In genomic region chr15:3269996-3270645, GRCm38 (mm10) we compare ENCODE assay signal across 8 mouse cellular contexts. TPM values are rescaled to one million over a fixed set of nuclear protein-coding genes. Genes with fewer than 3 reads are reported as not detected.
A peak's percentile ranks its signal among the peaks of the same experiment; 100 is the strongest.
DNase-seq lines count a peak whose midpoint lies in the region; ATAC-seq and TF ChIP-seq lines count a peak whose summit lies in the region.

No protein-coding gene starts in this region.

- H3K4me3 ChIP-seq in spleen, adult 2 months (ENCODE audit: extremely low read depth, insufficient read depth, insufficient read length) = peak overlapping the region; percentile 25; the same call in 1 of the 2 replicates
- no peak overlapping the region for H3K4me3 ChIP-seq in forebrain, embryonic 13.5 days
- H3K4me3 ChIP-seq in kidney, adult 2 months (ENCODE audit: insufficient read depth, low read depth, low read length) = peak overlapping the region; percentile 51; the same call in 1 of the 2 replicates
- peak overlapping the region; percentile 16 for H3K4me3 ChIP-seq in midbrain, embryonic 11.5 days (ENCODE audit: low read depth, low read length)

- no peak for TF ChIP-seq CTCF in spleen, adult 2 months (IDR thresholded peaks at IDR 0.05; ENCODE audit: extremely low read depth, insufficient read depth, insufficient read length, insufficient replicate concordance)
- no peak for TF ChIP-seq CTCF in kidney, adult 2 months (conservative IDR thresholded peaks at IDR 0.05; ENCODE audit: insufficient read depth, insufficient read length, low read depth, low read length)

- no peaks in the 10 kb centered on the region for H3K36me3 ChIP-seq in spleen, adult 2 months (ENCODE audit: control insufficient read depth, insufficient read depth, low read length)
- no peaks in the 10 kb centered on the region for H3K36me3 ChIP-seq in forebrain, embryonic 13.5 days (ENCODE audit: poor library complexity, severe bottlenecking)
- no peaks in the 10 kb centered on the region; the same call in 1 of the 2 replicates for H3K36me3 ChIP-seq in kidney, adult 2 months (ENCODE audit: control insufficient read depth, insufficient read depth, low read length)
- H3K36me3 ChIP-seq in midbrain, embryonic 11.5 days (ENCODE audit: control insufficient read depth, insufficient read depth, low read length) = no peaks in the 10 kb centered on the region

- peak overlapping the region; percentile 44 for H3K4me2 ChIP-seq in forebrain, embryonic 13.5 days
- peak overlapping the region; percentile 38 for H3K4me2 ChIP-seq in midbrain, embryonic 11.5 days

- H3K4me1 ChIP-seq in spleen, adult 2 months (ENCODE audit: control insufficient read depth, insufficient read depth, insufficient read length) = peaks cover 10% of the 10 kb centered on the region
- H3K4me1 ChIP-seq in forebrain, embryonic 13.5 days = peaks cover 6% of the 10 kb centered on the region; the same call in 1 of the 2 replicates
- H3K4me1 ChIP-seq in kidney, adult 2 months (ENCODE audit: control insufficient read depth, insufficient read depth, low read length) = peaks cover 22% of the 10 kb centered on the region
- 0 out of 2 replicates have a peak, but pooled peaks cover 2% of the 10 kb centered on the region for H3K4me1 ChIP-seq in midbrain, embryonic 11.5 days (ENCODE audit: control insufficient read depth, insufficient read depth, low read length)

- no peak overlapping the region for H3K9ac ChIP-seq in forebrain, embryonic 13.5 days
- H3K9ac ChIP-seq in midbrain, embryonic 11.5 days (ENCODE audit: low read length) = peak overlapping the region; percentile 60

- H3K9me3 ChIP-seq in forebrain, embryonic 13.5 days (replicated peaks) = no peaks in the 10 kb centered on the region
- H3K9me3 ChIP-seq in midbrain, embryonic 11.5 days (ENCODE audit: control insufficient read depth, low read length) = no peaks in the 10 kb centered on the region

- no peaks in the 10 kb centered on the region for H3K27me3 ChIP-seq in spleen, adult 2 months (ENCODE audit: control insufficient read depth, insufficient read depth, low read length)
- H3K27me3 ChIP-seq in forebrain, embryonic 13.5 days = no peaks in the 10 kb centered on the region
- H3K27me3 ChIP-seq in kidney, adult 2 months (replicated peaks; ENCODE audit: control insufficient read depth, insufficient read depth, low read length) = no peaks in the 10 kb centered on the region
- no peaks in the 10 kb centered on the region for H3K27me3 ChIP-seq in midbrain, embryonic 11.5 days (ENCODE audit: control insufficient read depth, insufficient read depth, low read length)

- DNase-seq in spleen, adult 2 months (ENCODE audit: low read depth in 1 of 2, low spot score in 2 of 2) = no peak
- DNase-seq in spleen, adult 12 weeks (ENCODE audit: low spot score) = no peak
- peak; percentile 78 for DNase-seq in kidney, adult 2 months
- no peak for DNase-seq in midbrain, embryonic 11.5 days (ENCODE audit: low spot score, missing footprints)
- no peak for DNase-seq in cerebellum, adult 9-10 months
- DNase-seq in urinary bladder, postnatal 4 days (ENCODE audit: low spot score in 2 of 2) = no peak
- no peak for DNase-seq in cerebellum, postnatal 25 days

- H3K27ac ChIP-seq in spleen, adult 2 months (ENCODE audit: insufficient read depth, low read length) = peak overlapping the region; percentile 97
- no peak overlapping the region for H3K27ac ChIP-seq in forebrain, embryonic 13.5 days
- peak overlapping the region; percentile 100 for H3K27ac ChIP-seq in kidney, adult 2 months (ENCODE audit: insufficient read depth, low read depth, low read length)
- no peak overlapping the region for H3K27ac ChIP-seq in midbrain, embryonic 11.5 days (ENCODE audit: low read depth, low read length)

- ATAC-seq in forebrain, embryonic 13.5 days = no peak
- peak; percentile 61 for ATAC-seq in midbrain, embryonic 11.5 days (ENCODE audit: low FRiP score)

- WGBS in spleen, adult 2 months = 17% methylated on average over 6 of the region's 6 CpGs
- 12% methylated on average over 6 of the region's 6 CpGs for WGBS in forebrain, embryonic 13.5 days
- WGBS in kidney, adult 2 months = 8% methylated on average over 6 of the region's 6 CpGs
- WGBS in midbrain, embryonic 11.5 days = 26% methylated on average over 6 of the region's 6 CpGs

- no peak for TF ChIP-seq POLR2A in spleen, adult 2 months (IDR thresholded peaks at IDR 0.05; ENCODE audit: low read depth, low read length)
- TF ChIP-seq POLR2A in kidney, adult 2 months (IDR thresholded peaks at IDR 0.05; ENCODE audit: low read depth, low read length) = no peak

RNA-seq across cellular contexts. Expression of gene Selenop, which starts 1.8 kb away (rescaled TPM):
- polyA plus RNA-seq in spleen, adult 2 months (2012; rRNA removed) = 78.9 and 112 TPM in 2 replicates
- polyA plus RNA-seq in forebrain, embryonic 13.5 days (2015; fragmentation: Nextera tagmentation; extraction: Ambion mirVana) = 39.7 and 46.8 TPM in 2 replicates
- polyA plus RNA-seq in kidney, adult 2 months (2012; rRNA removed) = 451 and 505 TPM in 2 replicates
- polyA plus RNA-seq in midbrain, embryonic 11.5 days (2014; fragmentation: Nextera tagmentation; extraction: Ambion mirVana) = 81.0 and 95.7 TPM in 2 replicates

RNA-seq across cellular contexts. Expression of gene Ccdc152, which starts 33.2 kb away (rescaled TPM):
- 0.30 TPM in 1 of 2 replicates, not detected in the other for polyA plus RNA-seq in spleen, adult 2 months (2012; rRNA removed)
- not detected in 2 replicates for polyA plus RNA-seq in forebrain, embryonic 13.5 days (2015; fragmentation: Nextera tagmentation; extraction: Ambion mirVana)
- polyA plus RNA-seq in kidney, adult 2 months (2012; rRNA removed) = 1.0 and 1.3 TPM in 2 replicates
- polyA plus RNA-seq in midbrain, embryonic 11.5 days (2014; fragmentation: Nextera tagmentation; extraction: Ambion mirVana) = 0.16 TPM in 1 of 2 replicates, not detected in the other

Comparison
In these comparisons a context has a peak if more than half of its experiments do, and no peak if none do; other contexts are left out.
1. H3K27ac ChIP-seq: peak in spleen, adult 2 months (single experiment) and kidney, adult 2 months (single experiment); none in forebrain, embryonic 13.5 days (single experiment) and midbrain, embryonic 11.5 days (single experiment).